26 mouse cellular contexts compared by ENCODE assay signal in the genomic region with DNA sequence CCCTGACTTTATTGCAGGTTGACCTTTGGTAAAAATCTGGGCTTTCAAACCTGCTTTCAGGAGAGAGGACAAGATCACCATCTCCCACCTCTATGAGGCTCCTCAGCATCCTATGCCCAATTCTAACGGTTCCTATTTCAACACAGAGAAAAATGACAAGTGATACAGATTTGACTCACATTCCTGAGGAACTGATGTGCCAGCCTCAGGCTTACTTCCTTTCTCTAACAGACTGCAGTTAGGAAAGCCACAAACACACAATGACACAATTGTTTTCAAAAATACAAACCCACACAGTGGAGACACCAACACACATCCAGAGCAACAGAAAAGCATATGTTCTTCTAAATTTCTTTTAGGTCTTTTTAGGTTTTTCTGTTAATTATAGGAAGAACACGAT. TPM values are rescaled to one million over a fixed set of nuclear protein-coding genes. Genes with fewer than 3 reads are reported as not detected.
DNase-seq lines count a peak whose midpoint lies in the region; ATAC-seq and TF ChIP-seq lines count a peak whose summit lies in the region.
"Had no signal": no experiment of that assay in that cellular context is flagged by ENCODE, and none has a peak within 500 bp of the region (broad histone marks: within the 10 kb centered on the region; RNA-seq: fewer than 3 reads in every experiment).

No protein-coding gene starts in this region.

- peak overlapping the region; percentile 38 for H3K4me3 ChIP-seq in gastrocnemius, adult 2 months
- H3K4me3 ChIP-seq: erythroblast, embryonic 14.5 days; forebrain, embryonic 12.5 days; forebrain, embryonic 15.5 days; heart, embryonic 12.5 days; heart, embryonic 15.5 days; hindbrain, embryonic 10.5 days; hindbrain, embryonic 15.5 days had no signal

- DNase-seq in gastrocnemius, adult 2 months: no peak
- DNase-seq in gastrocnemius, postnatal 10 days: no peak
- DNase-seq in 416B (ENCODE audit: low read depth): peak; percentile 75
- no peak for DNase-seq in adrenal gland, postnatal 25 days
- no peak for DNase-seq in c-Kit-positive CD71-positive TER-119-positive erythroid progenitor cells, embryonic 14.5 days (ENCODE audit: low spot score)
- no peak for DNase-seq in ovary, postnatal 10 days (ENCODE audit: low spot score)
- DNase-seq: adrenal gland, postnatal 10 days; cerebellum, adult 11-12 months; cerebellum, adult 8-10 months; cerebellum, postnatal 10 days; cerebellum, postnatal 36 days; embryo, embryonic 11 days; gastrocnemius, postnatal 14 days; heart, adult 18-20 months; heart, postnatal 10 days; heart, postnatal 36 days; kidney, adult 11 months had no signal

- ATAC-seq in granulocyte monocyte progenitor cell, adult 5-6 weeks (replicated peaks; ENCODE audit: poor library complexity, severe bottlenecking): peak; percentile 34; the same call in 1 of the 2 replicates
- ATAC-seq: forebrain, embryonic 15.5 days; Patski had no signal

- intact Hi-C loops in gastrocnemius, adult 2 months (cut with DNase I): no loop called here

- H3K27ac ChIP-seq in gastrocnemius, adult 2 months: peak overlapping the region; percentile 28; the same call in 1 of the 2 replicates
- H3K27ac ChIP-seq: forebrain, embryonic 12.5 days; forebrain, embryonic 15.5 days; heart, embryonic 15.5 days; hindbrain, embryonic 10.5 days; hindbrain, embryonic 15.5 days had no signal

- no peak for TF ChIP-seq CTCF in gastrocnemius, adult 2 months (IDR thresholded peaks at IDR 0.05)

RNA-seq across cellular contexts. Expression of a gene that starts 5.4 kb away (rescaled TPM):
- 10 to 100 TPM; 15.6 to 18.1 TPM for total RNA-seq in gastrocnemius, adult 2 months (2021)
- 10 to 100 TPM in 1 of 2 experiments, 1 to 10 TPM in 1; 8.6 to 11.3 TPM for total RNA-seq in gastrocnemius, postnatal 10 days (2021)
- total RNA-seq in granulocyte monocyte progenitor cell, adult 5-6 weeks (2014; fragmentation: Nextera tagmentation): not detected in 2 replicates
- not detected in 2 replicates for total RNA-seq in granulocyte monocyte progenitor cell, adult 5-6 weeks (2017)
- total RNA-seq in adrenal gland, postnatal 25 days (2021): 1.2 and 1.3 TPM in 2 replicates

RNA-seq across cellular contexts. Expression of a gene that starts 15.7 kb away (rescaled TPM):
- 10 to 100 TPM; 17.6 to 19.4 TPM for total RNA-seq in gastrocnemius, adult 2 months (2021)
- total RNA-seq in gastrocnemius, postnatal 10 days (2021): 10 to 100 TPM; 24.0 to 29.2 TPM
- total RNA-seq in granulocyte monocyte progenitor cell, adult 5-6 weeks (2014; fragmentation: Nextera tagmentation): 13.5 and 28.0 TPM in 2 replicates
- total RNA-seq in granulocyte monocyte progenitor cell, adult 5-6 weeks (2017): 34.0 and 44.5 TPM in 2 replicates
- 15.6 and 28.4 TPM in 2 replicates for total RNA-seq in adrenal gland, postnatal 25 days (2021)

RNA-seq across cellular contexts. Expression of a gene that starts 54.1 kb away (rescaled TPM):
- total RNA-seq in gastrocnemius, adult 2 months (2021): 10 to 100 TPM; 59.8 to 68.4 TPM
- total RNA-seq in gastrocnemius, postnatal 10 days (2021): 10 to 100 TPM; 38.1 to 44.1 TPM
- total RNA-seq in granulocyte monocyte progenitor cell, adult 5-6 weeks (2014; fragmentation: Nextera tagmentation): not detected in 2 replicates
- total RNA-seq in granulocyte monocyte progenitor cell, adult 5-6 weeks (2017): 0.30 TPM in 1 of 2 replicates, not detected in the other
- total RNA-seq in adrenal gland, postnatal 25 days (2021): 1.6 and 4.2 TPM in 2 replicates
